Mouse (Mus musculus) hindbrain, embryonic 10.5 days (tissue): ENCODE data around the gene Rps10. TPM values are rescaled to one million over a fixed set of nuclear protein-coding genes. Genes with fewer than 3 reads are reported as not detected.
A peak's percentile ranks its signal among the peaks of the same experiment; 100 is the strongest.
"Not testable (repeated sequence)": the region's sequence is repeated elsewhere in the genome, so short reads cannot be mapped to it uniquely, and the experiment has no call there.

Experiments
- DNase-seq: peaks from one replicate; pipeline ENCODE4 v3.0.0-alpha.2; 2017; ENCODE audit warnings: low spot score
- H3K27ac ChIP-seq: fragments of 300-500 bp; sonication (generic); 2 replicates; pipeline ENCODE4 v1.5.1; 2016; ENCODE audit warnings: mild to moderate bottlenecking, moderate library complexity
- H3K27me3 ChIP-seq: fragments of 300-500 bp; sonication (generic); 2 replicates; pipeline ENCODE4 v1.6.1; 2016; ENCODE audit warnings: mild to moderate bottlenecking; ENCODE audit not compliant: poor library complexity, insufficient read depth, severe bottlenecking
- H3K36me3 ChIP-seq: fragments of 300-500 bp; sonication (generic); 2 replicates; pipeline ENCODE4 v1.6.1; 2016; ENCODE audit warnings: mild to moderate bottlenecking, moderate library complexity
- H3K4me1 ChIP-seq: fragments of 300-500 bp; sonication (generic); replicated peaks from 2 replicates; pipeline ENCODE4 v1.6.1; 2016; ENCODE audit warnings: mild to moderate bottlenecking
- H3K4me3 ChIP-seq: fragments of 300-500 bp; sonication (generic); 2 replicates; pipeline ENCODE4 v1.5.1; 2016; ENCODE audit warnings: mild to moderate bottlenecking, moderate library complexity
- H3K9me3 ChIP-seq: fragments of 300-500 bp; sonication (generic); 2 replicates; pipeline ENCODE4 v1.6.1; 2016; ENCODE audit warnings: mild to moderate bottlenecking, moderate library complexity
- WGBS: fragments of 180-500 bp; shearing (Covaris S2); methylation state at CpG from one replicate; pipeline ENCODE4 v1.1.7; 2016; 5-methylcytosine and 5-hydroxymethylcytosine counted together
- polyA plus RNA-seq: library from polyadenylated mRNA; unstranded; fragments of >200 nt; fragmentation: Nextera tagmentation; extraction: Ambion mirVana; gene quantifications from 2 replicates; pipeline ENCODE4 v1.2.1, GENCODE M21; 2016

Gene Rps10
- polyA plus RNA-seq, 1 experiment from 2014 or later: 827 TPM

- no peaks in the 10 kb centered on the region for H3K9me3 ChIP-seq
- DNase-seq: no peak
- H3K4me3 ChIP-seq: no peak overlapping the region
- H3K4me1 ChIP-seq: peaks cover 32% of the 10 kb centered on the region
- no peaks in the 10 kb centered on the region for H3K27me3 ChIP-seq
- no peak overlapping the region for H3K27ac ChIP-seq
- 80% methylated on average over 20 of the region's 20 CpGs for WGBS
- peaks cover 8% of the 10 kb centered on the region for H3K36me3 ChIP-seq
These were observed 2.5 kb upstream of the Rps10 start for GRCm38 (mm10) chr17:27638921-27639332.

GRCm38 (mm10) chr17:27637333-27637732 lies 864 bp upstream of the Rps10 start:
- 0 out of 2 replicates have a peak overlapping the region, but pooled peaks have one; percentile 40 for H3K27ac ChIP-seq

GRCm38 (mm10) chr17:27635575-27635903 lies 930 bp downstream of the Rps10 start:
- WGBS: 58% methylated on average over 9 of the region's 9 CpGs
- H3K27me3 ChIP-seq, H3K9me3 ChIP-seq, DNase-seq: not testable (repeated sequence)
- Histone ChIP-seq H3K4me1 (peaks cover 50% of the 10 kb centered on the region), H3K36me3 (peaks cover 42% of the 10 kb centered on the region), H3K27ac (peak overlapping the region; percentile 96), H3K4me3 (peak overlapping the region; percentile 99)

More at GRCm38 (mm10) chr17:27637333-27637732, 864 bp upstream of the Rps10 start:
- DNase-seq: no peak
- peaks cover 24% of the 10 kb centered on the region for H3K36me3 ChIP-seq
- H3K4me1 ChIP-seq: peaks cover 39% of the 10 kb centered on the region
- H3K4me3 ChIP-seq: no peak overlapping the region
- no peaks in the 10 kb centered on the region for H3K27me3 ChIP-seq
- WGBS: 68% methylated on average over 9 of the region's 9 CpGs
- no peaks in the 10 kb centered on the region for H3K9me3 ChIP-seq

- Histone ChIP-seq H3K9me3 (no peaks in the 10 kb centered on the region), H3K27me3 (no peaks in the 10 kb centered on the region), H3K4me3 (peak within 1 kb of the TSS; percentile 99), H3K4me1 (peaks cover 50% of the 10 kb centered on the region), H3K36me3 (peaks cover 47% of the 10 kb centered on the region), H3K27ac (peak within 1 kb of the TSS; percentile 96)
- under 1% methylated on average over 72 of the region's 72 CpGs for WGBS
- DNase-seq: peak; percentile 95
These were observed 1.4 kb downstream of the Rps10 start, which contains the start of gene RPS10-NUDT3 for GRCm38 (mm10) chr17:27634871-27635574. RPS10-NUDT3 (minus strand) TSS chr17:27635222.

GRCm38 (mm10) chr17:27629249-27630020 lies 7.0 kb downstream of the Rps10 start:
- H3K27me3 ChIP-seq: no peaks in the 10 kb centered on the region
- H3K36me3 ChIP-seq: peaks cover 58% of the 10 kb centered on the region
- peak; percentile 74 for DNase-seq
- peaks cover 57% of the 10 kb centered on the region for H3K4me1 ChIP-seq
- 75% methylated on average over 2 of the region's 2 CpGs for WGBS
- H3K27ac ChIP-seq: no peak overlapping the region
- no peaks in the 10 kb centered on the region for H3K9me3 ChIP-seq
- H3K4me3 ChIP-seq: no peak overlapping the region

GRCm38 (mm10) chr17:27628376-27628775 lies 8.1 kb downstream of the Rps10 start:
- no peak for DNase-seq
- Histone ChIP-seq H3K9me3 (no peaks in the 10 kb centered on the region), H3K27ac (no peak overlapping the region), H3K27me3 (no peaks in the 10 kb centered on the region), H3K4me3 (no peak overlapping the region), H3K4me1 (peaks cover 57% of the 10 kb centered on the region), H3K36me3 (peaks cover 47% of the 10 kb centered on the region)
- 92% methylated on average over 8 of the region's 8 CpGs for WGBS

- Histone ChIP-seq H3K4me3 (no peak overlapping the region), H3K36me3 (peaks cover 38% of the 10 kb centered on the region), H3K27me3 (no peaks in the 10 kb centered on the region), H3K4me1 (peaks cover 50% of the 10 kb centered on the region), H3K9me3 (no peaks in the 10 kb centered on the region), H3K27ac (no peak overlapping the region)
- no peak for DNase-seq
- WGBS: 39% methylated on average over 5 of the region's 5 CpGs
These were observed 9.0 kb downstream of the Rps10 start for GRCm38 (mm10) chr17:27627451-27627850.

- Histone ChIP-seq H3K4me3 (no peak overlapping the region), H3K9me3 (no peaks in the 10 kb centered on the region), H3K4me1 (peaks cover 43% of the 10 kb centered on the region), H3K27ac (peak overlapping the region; percentile 76), H3K36me3 (peaks cover 31% of the 10 kb centered on the region), H3K27me3 (no peaks in the 10 kb centered on the region)
- DNase-seq: peak; percentile 53
- WGBS: 21% methylated on average over 5 of the region's 5 CpGs
These were observed 9.8 kb downstream of the Rps10 start for GRCm38 (mm10) chr17:27626681-27627080.

GRCm38 (mm10) chr17:27625455-27626251 lies 10.8 kb downstream of the Rps10 start:
- H3K27ac ChIP-seq: no peak overlapping the region
- H3K4me3 ChIP-seq: no peak overlapping the region
- H3K4me1 ChIP-seq: peaks cover 47% of the 10 kb centered on the region
- no peaks in the 10 kb centered on the region for H3K9me3 ChIP-seq
- H3K27me3 ChIP-seq: no peaks in the 10 kb centered on the region
- 42% methylated on average over 7 of the region's 7 CpGs for WGBS
- DNase-seq: no peak
- peaks cover 21% of the 10 kb centered on the region for H3K36me3 ChIP-seq

- WGBS: 9% methylated on average over 91 of the region's 91 CpGs
- peak; percentile 89 for DNase-seq
- Histone ChIP-seq H3K27ac (peak within 1 kb of the TSS; percentile 100), H3K36me3 (peaks cover 21% of the 10 kb centered on the region), H3K9me3 (0 out of 2 replicates have a peak, but pooled peaks cover under 1% of the 10 kb centered on the region), H3K4me1 (peaks cover 55% of the 10 kb centered on the region), H3K4me3 (peak within 1 kb of the TSS; percentile 97), H3K27me3 (no peaks in the 10 kb centered on the region)
These were observed 12.8 kb downstream of the Rps10 start, which contains the start of gene Nudt3 for GRCm38 (mm10) chr17:27623360-27624326. Nudt3 (minus strand) TSS chr17:27623495.

GRCm38 (mm10) chr17:27622611-27623359 lies 13.7 kb downstream of the Rps10 start:
- no peaks in the 10 kb centered on the region for H3K27me3 ChIP-seq
- H3K4me3 ChIP-seq: peak overlapping the region; percentile 97
- H3K9me3 ChIP-seq: peaks cover 7% of the 10 kb centered on the region
- peaks cover 55% of the 10 kb centered on the region for H3K4me1 ChIP-seq
- H3K36me3 ChIP-seq: peaks cover 26% of the 10 kb centered on the region
- WGBS: under 1% methylated on average over 76 of the region's 80 CpGs
- H3K27ac ChIP-seq: peak overlapping the region; percentile 100
- peak; percentile 78 for DNase-seq
